Mouse (Mus musculus): ENCODE measurements around the gene Gcsh. TPM values are rescaled to one million over a fixed set of nuclear protein-coding genes. Genes with fewer than 3 reads are reported as not detected.

Gene Gcsh
- polyA plus RNA-seq, 1 experiment: 4.0 TPM

- H3K4me1 ChIP-seq (ENCODE audit: control insufficient read depth, insufficient read depth, insufficient read length): peaks cover 8% of the 10 kb centered on the region; the same call in 1 of the 2 replicates
- no peaks in the 10 kb centered on the region; the same call in 1 of the 2 replicates for H3K36me3 ChIP-seq (ENCODE audit: control insufficient read depth, insufficient read depth, low read length)
- no peaks in the 10 kb centered on the region for H3K27me3 ChIP-seq (ENCODE audit: control insufficient read depth, insufficient read depth, low read length)
- no peak for TF ChIP-seq POLR2A (IDR thresholded peaks at IDR 0.05; ENCODE audit: low read depth, low read length)
- TF ChIP-seq CTCF (IDR thresholded peaks at IDR 0.05; ENCODE audit: extremely low read depth, insufficient read depth, insufficient read length, insufficient replicate concordance): peak; percentile 10; the same call in 1 of the 2 replicates
- WGBS: under 1% methylated on average over 46 of the region's 46 CpGs
- H3K4me3 ChIP-seq (ENCODE audit: extremely low read depth, insufficient read depth, insufficient read length): peak within 1 kb of the TSS; percentile 81
- no peak within 1 kb of the TSS; the same call in 1 of the 2 replicates for H3K27ac ChIP-seq (ENCODE audit: insufficient read depth, low read length)
- DNase-seq (ENCODE audit: low read depth in 1 of 2, low spot score in 2 of 2): peak; percentile 96 to 98
Measured at GRCm38 (mm10) chr8:116978631-116979256, 14.6 kb downstream of the Gcsh start, which contains the start of gene 1700030J22Rik. TSS of gene 1700030J22Rik (minus strand) at chr8:116978959.

DNA sequence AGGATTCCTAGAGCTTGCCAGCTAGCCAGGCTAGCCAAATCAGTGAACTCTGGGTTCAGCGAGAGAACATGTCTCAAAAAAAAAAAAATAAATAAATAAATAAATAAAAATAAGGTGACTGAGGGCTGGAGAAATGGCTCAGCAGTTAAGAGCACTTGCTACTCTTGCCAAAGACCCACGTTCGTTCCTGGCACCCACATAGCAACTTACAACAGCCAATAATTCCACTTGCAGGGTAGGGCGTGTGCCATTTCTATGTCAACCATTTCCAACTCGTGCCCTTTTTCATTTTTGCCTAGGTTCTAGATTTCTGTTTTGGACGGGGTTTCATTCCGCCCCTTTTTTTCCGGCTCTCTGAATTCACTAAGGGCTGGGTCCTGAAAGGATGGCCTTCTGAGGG, 15.3 kb downstream of the Gcsh start:
- no peak for TF ChIP-seq CTCF (IDR thresholded peaks at IDR 0.05; ENCODE audit: extremely low read depth, insufficient read depth, insufficient read length, insufficient replicate concordance)
- no peak for TF ChIP-seq POLR2A (IDR thresholded peaks at IDR 0.05; ENCODE audit: low read depth, low read length)
- no peak overlapping the region for H3K27ac ChIP-seq (ENCODE audit: insufficient read depth, low read length)
- peaks cover 8% of the 10 kb centered on the region; the same call in 1 of the 2 replicates for H3K4me1 ChIP-seq (ENCODE audit: control insufficient read depth, insufficient read depth, insufficient read length)
- 31% methylated on average over 8 of the region's 8 CpGs for WGBS
- DNase-seq (ENCODE audit: low read depth in 1 of 2, low spot score in 2 of 2): no peak
- H3K36me3 ChIP-seq (ENCODE audit: control insufficient read depth, insufficient read depth, low read length): no peaks in the 10 kb centered on the region
- H3K4me3 ChIP-seq (ENCODE audit: extremely low read depth, insufficient read depth, insufficient read length): peak overlapping the region; percentile 81; the same call in 1 of the 2 replicates
- H3K27me3 ChIP-seq (ENCODE audit: control insufficient read depth, insufficient read depth, low read length): no peaks in the 10 kb centered on the region

DNA sequence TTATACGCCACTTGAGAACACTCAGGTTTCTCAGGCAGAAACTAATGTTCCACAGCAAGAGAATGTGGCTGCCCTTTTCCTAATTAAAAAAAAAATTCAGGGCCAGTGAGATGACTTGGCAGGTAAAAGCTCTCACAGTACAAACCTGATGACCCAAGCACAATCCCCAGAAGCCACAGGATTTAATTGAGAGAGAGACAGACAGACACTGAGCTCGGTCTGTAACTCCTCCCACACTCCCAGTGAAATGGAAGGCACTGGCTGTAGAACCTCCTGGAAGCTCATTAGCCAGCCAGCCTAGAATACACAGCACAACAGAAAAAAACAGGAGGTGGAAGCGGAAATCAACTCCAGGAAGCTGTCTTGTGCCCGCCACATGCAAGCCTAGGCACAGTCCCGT, 17.7 kb downstream of the Gcsh start:
- no peak for DNase-seq (ENCODE audit: low read depth in 1 of 2, low spot score in 2 of 2)
- TF ChIP-seq POLR2A (IDR thresholded peaks at IDR 0.05; ENCODE audit: low read depth, low read length) (no peak), CTCF (IDR thresholded peaks at IDR 0.05; ENCODE audit: extremely low read depth, insufficient read depth, insufficient read length, insufficient replicate concordance) (no peak)
- WGBS: 73% methylated on average over 5 of the region's 5 CpGs
- H3K4me1 ChIP-seq (ENCODE audit: control insufficient read depth, insufficient read depth, insufficient read length): peaks cover 8% of the 10 kb centered on the region; the same call in 1 of the 2 replicates
- no peak overlapping the region for H3K27ac ChIP-seq (ENCODE audit: insufficient read depth, low read length)
- no peaks in the 10 kb centered on the region for H3K36me3 ChIP-seq (ENCODE audit: control insufficient read depth, insufficient read depth, low read length)
- H3K4me3 ChIP-seq (ENCODE audit: extremely low read depth, insufficient read depth, insufficient read length): no peak overlapping the region
- H3K27me3 ChIP-seq (ENCODE audit: control insufficient read depth, insufficient read depth, low read length): no peaks in the 10 kb centered on the region

DNA sequence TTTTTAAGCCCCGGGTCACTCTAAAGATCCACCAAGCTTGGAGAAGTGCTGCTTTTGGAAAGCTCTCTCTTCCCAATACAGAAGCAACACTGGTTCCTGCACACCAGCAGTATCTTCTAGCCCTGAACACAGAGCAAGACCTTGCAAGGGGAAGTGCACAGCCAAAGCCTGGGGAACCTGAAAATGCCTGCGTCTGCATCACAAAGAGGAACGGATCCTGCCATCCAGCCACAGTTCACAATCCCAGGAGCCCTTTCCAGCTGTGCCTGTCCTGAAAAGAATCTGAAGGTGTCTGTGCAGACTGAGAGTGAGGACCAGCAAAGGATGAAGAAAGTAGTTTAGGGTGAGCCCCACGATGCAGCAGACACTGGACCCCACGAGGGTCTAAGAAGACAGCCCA, 18.3 kb downstream of the Gcsh start:
- H3K27me3 ChIP-seq (ENCODE audit: control insufficient read depth, insufficient read depth, low read length): no peaks in the 10 kb centered on the region
- H3K36me3 ChIP-seq (ENCODE audit: control insufficient read depth, insufficient read depth, low read length): no peaks in the 10 kb centered on the region
- TF ChIP-seq CTCF (IDR thresholded peaks at IDR 0.05; ENCODE audit: extremely low read depth, insufficient read depth, insufficient read length, insufficient replicate concordance) (no peak), POLR2A (IDR thresholded peaks at IDR 0.05; ENCODE audit: low read depth, low read length) (no peak)
- H3K4me3 ChIP-seq (ENCODE audit: extremely low read depth, insufficient read depth, insufficient read length): no peak overlapping the region
- H3K27ac ChIP-seq (ENCODE audit: insufficient read depth, low read length): no peak overlapping the region
- no peak for DNase-seq (ENCODE audit: low read depth in 1 of 2, low spot score in 2 of 2)
- 33% methylated on average over 5 of the region's 5 CpGs for WGBS
- peaks cover 7% of the 10 kb centered on the region; the same call in 1 of the 2 replicates for H3K4me1 ChIP-seq (ENCODE audit: control insufficient read depth, insufficient read depth, insufficient read length)

GRCm38 (mm10) chr8:116969531-116969930, 23.8 kb downstream of the Gcsh start:
- TF ChIP-seq POLR2A (IDR thresholded peaks at IDR 0.05; ENCODE audit: low read depth, low read length): no peak
- TF ChIP-seq CTCF (IDR thresholded peaks at IDR 0.05; ENCODE audit: extremely low read depth, insufficient read depth, insufficient read length, insufficient replicate concordance): no peak
- no peak for DNase-seq (ENCODE audit: low read depth in 1 of 2, low spot score in 2 of 2)
- Histone ChIP-seq H3K36me3 (ENCODE audit: control insufficient read depth, insufficient read depth, low read length) (no peaks in the 10 kb centered on the region), H3K27ac (ENCODE audit: insufficient read depth, low read length) (no peak overlapping the region), H3K4me3 (ENCODE audit: extremely low read depth, insufficient read depth, insufficient read length) (no peak overlapping the region), H3K4me1 (ENCODE audit: control insufficient read depth, insufficient read depth, insufficient read length) (no peaks in the 10 kb centered on the region), H3K27me3 (ENCODE audit: control insufficient read depth, insufficient read depth, low read length) (no peaks in the 10 kb centered on the region)
- WGBS: 88% methylated on average over 6 of the region's 6 CpGs

DNA sequence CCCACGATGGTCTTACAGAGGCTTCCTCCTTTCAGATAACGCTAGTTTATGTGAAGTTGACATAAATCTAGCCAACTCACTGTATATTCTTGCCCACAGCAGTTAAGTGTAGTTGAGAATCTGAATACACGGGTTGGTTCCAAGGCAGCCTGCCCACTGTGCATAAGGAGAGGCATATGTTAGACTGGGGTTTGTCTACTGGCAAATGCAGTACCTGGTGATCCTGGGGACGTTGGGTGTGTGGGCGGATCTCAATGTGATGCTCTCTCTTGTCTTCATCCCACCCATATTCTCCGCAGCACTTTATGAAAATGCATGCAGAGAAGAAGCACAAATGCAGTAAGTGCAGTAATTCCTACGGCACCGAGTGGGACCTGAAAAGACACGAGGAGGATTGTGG, 38.9 kb downstream of the Gcsh start:
- 95% methylated on average over 9 of the region's 9 CpGs for WGBS
- no peak overlapping the region for H3K27ac ChIP-seq (ENCODE audit: insufficient read depth, low read length)
- DNase-seq (ENCODE audit: low read depth in 1 of 2, low spot score in 2 of 2): no peak
- H3K4me1 ChIP-seq (ENCODE audit: control insufficient read depth, insufficient read depth, insufficient read length): no peaks in the 10 kb centered on the region
- H3K36me3 ChIP-seq (ENCODE audit: control insufficient read depth, insufficient read depth, low read length): peaks cover 27% of the 10 kb centered on the region
- H3K27me3 ChIP-seq (ENCODE audit: control insufficient read depth, insufficient read depth, low read length): no peaks in the 10 kb centered on the region
- TF ChIP-seq CTCF (IDR thresholded peaks at IDR 0.05; ENCODE audit: extremely low read depth, insufficient read depth, insufficient read length, insufficient replicate concordance): no peak
- no peak for TF ChIP-seq POLR2A (IDR thresholded peaks at IDR 0.05; ENCODE audit: low read depth, low read length)
- no peak overlapping the region for H3K4me3 ChIP-seq (ENCODE audit: extremely low read depth, insufficient read depth, insufficient read length)

GRCm38 (mm10) chr8:116952428-116952827, 40.9 kb downstream of the Gcsh start:
- Histone ChIP-seq H3K36me3 (ENCODE audit: control insufficient read depth, insufficient read depth, low read length) (peaks cover 24% of the 10 kb centered on the region), H3K27ac (ENCODE audit: insufficient read depth, low read length) (no peak overlapping the region), H3K4me3 (ENCODE audit: extremely low read depth, insufficient read depth, insufficient read length) (no peak overlapping the region), H3K4me1 (ENCODE audit: control insufficient read depth, insufficient read depth, insufficient read length) (peaks cover 4% of the 10 kb centered on the region; the same call in 1 of the 2 replicates), H3K27me3 (ENCODE audit: control insufficient read depth, insufficient read depth, low read length) (no peaks in the 10 kb centered on the region)
- DNase-seq (ENCODE audit: low read depth in 1 of 2, low spot score in 2 of 2): no peak
- WGBS: 50% methylated on average over 8 of the region's 8 CpGs
- no peak for TF ChIP-seq POLR2A (IDR thresholded peaks at IDR 0.05; ENCODE audit: low read depth, low read length)
- no peak for TF ChIP-seq CTCF (IDR thresholded peaks at IDR 0.05; ENCODE audit: extremely low read depth, insufficient read depth, insufficient read length, insufficient replicate concordance)

Measured in spleen, adult 2 months (tissue).